Mouse (Mus musculus): ENCODE data around the gene Psmc3. TPM values are rescaled to one million over a fixed set of nuclear protein-coding genes. Genes with fewer than 3 reads are reported as not detected.

Psmc3 gene
- polyA plus RNA-seq, 1 experiment from 2014 or later: 155 TPM

DNA sequence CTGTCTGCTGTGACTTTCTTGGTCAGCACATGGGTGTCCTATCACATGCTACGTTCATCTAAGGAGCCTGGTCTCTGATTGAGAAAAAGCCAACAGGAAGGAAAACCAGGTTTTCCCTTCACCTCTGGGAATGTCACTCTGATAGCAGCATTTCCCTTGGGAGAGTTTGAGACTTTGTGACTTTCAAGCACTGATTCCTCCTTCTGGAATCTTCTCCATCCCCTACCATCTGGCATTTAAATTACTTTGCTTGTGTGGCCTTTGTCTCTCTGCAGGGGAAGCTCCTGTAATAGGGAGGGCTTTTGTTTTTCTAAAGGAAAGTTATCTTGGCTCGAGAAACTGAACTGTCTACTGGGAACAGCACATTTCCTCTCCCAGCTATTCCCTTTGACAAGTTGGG, 30.7 kb upstream of the Psmc3 start:
- Histone ChIP-seq H3K36me3 (ENCODE audit: control insufficient read depth, insufficient read depth) (peaks cover 12% of the 10 kb centered on the region), H3K9me3 (ENCODE audit: control insufficient read depth) (no peaks in the 10 kb centered on the region), H3K4me2 (replicated peaks; ENCODE audit: low read depth) (no peak overlapping the region), H3K4me1 (replicated peaks; ENCODE audit: control insufficient read depth, insufficient read depth, low read length) (no peaks in the 10 kb centered on the region), H3K27me3 (replicated peaks; ENCODE audit: control insufficient read depth, insufficient read depth, low read length) (no peaks in the 10 kb centered on the region), H3K4me3 (ENCODE audit: low read depth, low read length) (no peak overlapping the region), H3K9ac (ENCODE audit: low read depth, low read length) (no peak overlapping the region), H3K27ac (ENCODE audit: low read depth, low read length) (no peak overlapping the region)
- no peak for ATAC-seq
- TF ChIP-seq CTCF (IDR thresholded peaks at IDR 0.05; ENCODE audit: low read depth): no peak
- WGBS: 68% methylated on average over 2 of the region's 2 CpGs

DNA sequence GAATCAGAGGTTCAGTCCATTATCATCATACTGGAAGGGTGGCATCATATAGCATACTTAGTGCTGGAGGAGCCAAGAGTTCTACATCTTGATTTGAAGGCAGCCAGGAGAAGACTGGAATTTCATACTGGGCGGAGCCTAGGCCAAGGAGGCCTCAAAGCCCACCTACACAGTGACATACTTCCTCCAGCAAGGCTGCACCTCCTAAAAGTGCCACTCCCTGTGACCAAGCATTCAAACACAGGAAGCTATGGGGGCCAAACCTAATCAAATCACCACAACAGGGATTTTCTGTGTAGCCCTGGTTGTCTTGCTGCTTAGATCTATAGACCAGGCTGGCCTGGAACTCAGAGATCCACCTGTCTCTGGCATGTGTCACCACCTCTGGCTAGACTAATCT, 29.9 kb upstream of the Psmc3 start:
- 100% methylated on average over 1 of the region's 1 CpGs for WGBS
- no peak for TF ChIP-seq CTCF (IDR thresholded peaks at IDR 0.05; ENCODE audit: low read depth)

DNA sequence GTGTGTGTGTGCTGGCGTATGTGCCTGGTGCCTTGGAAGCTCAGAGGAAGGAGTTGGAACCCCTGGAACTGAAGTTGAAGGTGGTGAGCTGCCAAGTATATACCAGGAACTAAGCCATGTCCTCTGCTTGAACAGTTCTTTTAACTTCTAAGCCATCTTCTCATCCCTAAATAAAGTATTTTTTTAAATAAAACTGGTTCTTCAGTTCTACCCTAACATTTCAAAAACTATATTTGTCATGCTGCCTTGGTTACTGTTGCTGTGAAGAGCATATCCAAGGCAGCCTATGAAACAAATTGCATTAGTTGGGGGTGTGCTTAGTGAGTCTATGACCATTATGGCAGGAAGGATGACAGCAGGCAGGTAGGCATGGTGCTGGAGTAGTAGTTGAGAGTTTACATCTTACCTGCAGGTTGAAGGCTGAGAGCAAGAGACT, 28.7 kb upstream of the Psmc3 start:
- no peak for TF ChIP-seq CTCF (IDR thresholded peaks at IDR 0.05; ENCODE audit: low read depth)
- Histone ChIP-seq H3K9ac (ENCODE audit: low read depth, low read length) (no peak overlapping the region), H3K36me3 (ENCODE audit: control insufficient read depth, insufficient read depth) (peaks cover 7% of the 10 kb centered on the region; the same call in 1 of the 2 replicates), H3K4me1 (replicated peaks; ENCODE audit: control insufficient read depth, insufficient read depth, low read length) (no peaks in the 10 kb centered on the region), H3K9me3 (ENCODE audit: control insufficient read depth) (no peaks in the 10 kb centered on the region), H3K27ac (ENCODE audit: low read depth, low read length) (no peak overlapping the region), H3K4me3 (ENCODE audit: low read depth, low read length) (no peak overlapping the region), H3K4me2 (replicated peaks; ENCODE audit: low read depth) (no peak overlapping the region), H3K27me3 (replicated peaks; ENCODE audit: control insufficient read depth, insufficient read depth, low read length) (no peaks in the 10 kb centered on the region)
- 89% methylated on average over 1 of the region's 1 CpGs for WGBS
- ATAC-seq: no peak

More for the DNA sequence above, 29.9 kb upstream of the Psmc3 start:
- Histone ChIP-seq H3K4me1 (replicated peaks; ENCODE audit: control insufficient read depth, insufficient read depth, low read length) (no peaks in the 10 kb centered on the region), H3K27me3 (replicated peaks; ENCODE audit: control insufficient read depth, insufficient read depth, low read length) (no peaks in the 10 kb centered on the region), H3K36me3 (ENCODE audit: control insufficient read depth, insufficient read depth) (peaks cover 12% of the 10 kb centered on the region), H3K9me3 (ENCODE audit: control insufficient read depth) (no peaks in the 10 kb centered on the region), H3K9ac (ENCODE audit: low read depth, low read length) (no peak overlapping the region), H3K4me3 (ENCODE audit: low read depth, low read length) (no peak overlapping the region), H3K4me2 (replicated peaks; ENCODE audit: low read depth) (no peak overlapping the region), H3K27ac (ENCODE audit: low read depth, low read length) (no peak overlapping the region)
- ATAC-seq: no peak

DNA sequence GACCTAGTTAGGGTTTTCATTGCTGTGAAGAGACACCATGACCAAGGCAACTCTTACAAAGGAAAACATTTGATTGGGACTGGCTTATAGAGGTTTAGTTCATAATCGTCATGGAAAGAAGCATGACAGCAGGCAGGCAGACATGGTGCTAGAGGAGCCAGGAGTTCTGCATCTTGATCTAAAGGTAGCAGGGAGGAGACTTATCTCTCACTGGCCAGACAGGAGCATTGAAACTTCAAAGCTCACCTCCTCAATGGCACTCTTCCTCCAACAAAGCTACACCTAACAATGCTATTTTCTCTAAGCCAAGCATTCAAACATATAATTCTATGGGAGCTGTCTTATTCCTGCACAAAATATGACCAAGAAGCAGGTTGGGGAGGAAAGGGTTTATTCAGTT, 27.3 kb upstream of the Psmc3 start:
- WGBS: 90% methylated on average over 1 of the region's 1 CpGs
- H3K27me3 ChIP-seq (replicated peaks; ENCODE audit: control insufficient read depth, insufficient read depth, low read length): no peaks in the 10 kb centered on the region

DNA sequence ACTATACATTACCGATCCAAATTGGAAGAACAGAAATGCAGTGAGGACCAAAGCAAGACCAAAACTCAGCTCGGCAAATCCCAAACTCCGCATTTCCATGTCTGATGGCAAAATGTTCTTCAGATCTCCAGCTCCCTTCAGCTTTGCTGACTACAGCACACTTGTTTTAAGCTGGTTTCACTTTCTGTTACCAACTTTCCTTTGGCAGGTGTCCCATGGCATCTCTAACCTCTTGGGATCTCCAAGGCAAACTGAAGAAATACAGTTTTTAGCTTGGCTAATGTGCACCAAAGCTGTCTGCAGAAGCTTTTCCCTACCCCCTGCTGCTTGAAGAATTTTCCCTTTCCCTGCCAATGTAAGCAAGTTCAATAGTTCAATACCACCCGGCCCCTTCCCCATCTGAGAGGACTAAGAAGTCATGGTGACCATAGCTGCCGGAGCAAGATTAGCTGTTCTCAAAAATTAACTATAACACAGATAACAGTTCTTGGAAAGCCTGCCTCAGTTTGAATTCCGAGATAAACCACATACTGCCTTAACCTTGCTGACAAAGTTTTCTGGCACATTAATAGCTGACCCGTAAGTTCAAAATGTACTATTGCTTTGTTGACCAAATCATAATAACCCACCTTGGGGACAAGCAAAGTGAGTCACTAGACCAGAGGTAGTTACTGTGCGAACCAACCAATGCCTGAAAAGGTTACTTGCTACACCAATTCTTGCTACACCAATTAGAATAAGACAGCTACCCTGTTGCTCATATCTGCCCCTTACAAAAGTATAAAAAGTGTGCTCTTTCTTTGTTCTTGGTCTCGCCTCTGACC, 26.2 kb upstream of the Psmc3 start:
- no peak for ATAC-seq
- H3K27ac ChIP-seq (ENCODE audit: low read depth, low read length): no peak overlapping the region

More for the DNA sequence above, 27.3 kb upstream of the Psmc3 start:
- no peak overlapping the region for H3K4me3 ChIP-seq (ENCODE audit: low read depth, low read length)
- no peak overlapping the region for H3K4me2 ChIP-seq (replicated peaks; ENCODE audit: low read depth)
- ATAC-seq: no peak
- no peaks in the 10 kb centered on the region for H3K9me3 ChIP-seq (ENCODE audit: control insufficient read depth)
- no peaks in the 10 kb centered on the region for H3K4me1 ChIP-seq (replicated peaks; ENCODE audit: control insufficient read depth, insufficient read depth, low read length)
- H3K27ac ChIP-seq (ENCODE audit: low read depth, low read length): no peak overlapping the region
- no peak overlapping the region for H3K9ac ChIP-seq (ENCODE audit: low read depth, low read length)
- H3K36me3 ChIP-seq (ENCODE audit: control insufficient read depth, insufficient read depth): no peaks in the 10 kb centered on the region; the same call in 1 of the 2 replicates
- TF ChIP-seq CTCF (IDR thresholded peaks at IDR 0.05; ENCODE audit: low read depth): no peak

DNA sequence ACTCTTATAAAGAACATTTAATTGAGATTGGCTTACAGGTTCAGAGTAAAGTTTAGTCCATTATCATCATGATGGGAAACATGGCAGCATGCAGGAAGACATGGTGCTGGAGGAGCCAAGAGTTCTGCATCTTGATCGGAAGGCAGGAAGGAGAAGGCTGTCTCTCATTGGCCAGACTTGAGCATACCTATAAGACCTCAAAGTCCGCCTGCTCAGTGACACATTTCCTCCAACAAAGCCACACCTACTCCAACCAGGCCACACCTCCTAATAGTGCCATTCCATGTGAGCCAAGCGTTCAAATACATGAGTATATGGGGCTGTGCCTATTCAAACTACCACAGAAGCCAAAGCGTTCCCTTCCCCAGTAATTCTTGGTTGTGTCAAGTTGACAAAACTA, 22.6 kb upstream of the Psmc3 start:
- Histone ChIP-seq H3K36me3 (ENCODE audit: control insufficient read depth, insufficient read depth) (no peaks in the 10 kb centered on the region), H3K4me2 (replicated peaks; ENCODE audit: low read depth) (no peak overlapping the region), H3K4me1 (replicated peaks; ENCODE audit: control insufficient read depth, insufficient read depth, low read length) (no peaks in the 10 kb centered on the region), H3K27ac (ENCODE audit: low read depth, low read length) (no peak overlapping the region), H3K4me3 (ENCODE audit: low read depth, low read length) (no peak overlapping the region), H3K27me3 (replicated peaks; ENCODE audit: control insufficient read depth, insufficient read depth, low read length) (no peaks in the 10 kb centered on the region), H3K9ac (ENCODE audit: low read depth, low read length) (no peak overlapping the region), H3K9me3 (ENCODE audit: control insufficient read depth) (no peaks in the 10 kb centered on the region)
- 78% methylated on average over 4 of the region's 4 CpGs for WGBS
- TF ChIP-seq CTCF (IDR thresholded peaks at IDR 0.05; ENCODE audit: low read depth): no peak
- no peak for ATAC-seq

More for the DNA sequence above, 26.2 kb upstream of the Psmc3 start:
- 84% methylated on average over 9 of the region's 9 CpGs for WGBS
- H3K9me3 ChIP-seq (ENCODE audit: control insufficient read depth): no peaks in the 10 kb centered on the region
- no peaks in the 10 kb centered on the region; the same call in 1 of the 2 replicates for H3K36me3 ChIP-seq (ENCODE audit: control insufficient read depth, insufficient read depth)
- H3K4me2 ChIP-seq (replicated peaks; ENCODE audit: low read depth): no peak overlapping the region
- no peaks in the 10 kb centered on the region for H3K27me3 ChIP-seq (replicated peaks; ENCODE audit: control insufficient read depth, insufficient read depth, low read length)
- no peak overlapping the region for H3K4me3 ChIP-seq (ENCODE audit: low read depth, low read length)
- no peaks in the 10 kb centered on the region for H3K4me1 ChIP-seq (replicated peaks; ENCODE audit: control insufficient read depth, insufficient read depth, low read length)
- no peak overlapping the region for H3K9ac ChIP-seq (ENCODE audit: low read depth, low read length)
- no peak for TF ChIP-seq CTCF (IDR thresholded peaks at IDR 0.05; ENCODE audit: low read depth)

All from intestine, postnatal 0 days (tissue).